Mouse (Mus musculus): ENCODE measurements around the gene Adamts6. TPM values are rescaled to one million over a fixed set of nuclear protein-coding genes. Genes with fewer than 3 reads are reported as not detected.

Gene Adamts6
- polyA plus RNA-seq, 1 experiment, result 1.3 TPM

DNA sequence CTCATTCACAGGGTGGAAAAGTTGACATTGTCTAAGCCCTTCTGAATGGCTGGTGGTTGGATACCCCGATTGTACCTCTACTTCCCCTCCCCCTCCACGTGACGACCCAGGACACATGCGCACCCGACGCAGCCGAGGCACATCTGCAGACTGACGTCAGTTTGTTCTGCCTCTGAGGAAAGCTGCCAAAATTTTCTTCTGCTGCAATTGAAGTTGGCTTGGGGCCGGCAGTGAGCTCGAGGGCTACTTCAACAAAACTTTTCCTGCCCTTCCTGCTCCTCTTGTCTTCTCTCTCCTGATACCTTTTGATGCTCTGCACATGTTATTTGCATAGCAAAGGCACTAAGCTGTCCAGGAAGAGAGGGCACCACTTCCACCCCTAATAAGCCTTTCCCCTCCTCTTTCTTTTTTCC is 732 bp upstream of the Adamts6 start:
- peaks cover 25% of the 10 kb centered on the region for H3K79me3 ChIP-seq (ENCODE audit: low read depth)
- H3K4me3 ChIP-seq (ENCODE audit: insufficient read depth, poor library complexity, severe bottlenecking), result peak overlapping the region; percentile 44
- H3K79me2 ChIP-seq (ENCODE audit: control insufficient read depth, insufficient read depth), result peaks cover 40% of the 10 kb centered on the region
- no peaks in the 10 kb centered on the region for H3K36me3 ChIP-seq (ENCODE audit: control insufficient read depth, insufficient read depth)
- TF ChIP-seq MYOG (IDR thresholded peaks at IDR 0.05; ENCODE audit: control insufficient read depth, extremely low read depth, insufficient read length) (no peak), MYOD1 (IDR thresholded peaks at IDR 0.05; ENCODE audit: control insufficient read depth, insufficient read length, low read depth) (peak; percentile 19), MAX (IDR thresholded peaks at IDR 0.05) (peak; percentile 93), FOSL1 (IDR thresholded peaks at IDR 0.05; ENCODE audit: insufficient read depth, low read length, poor library complexity, severe bottlenecking) (no peak), CTCF (IDR thresholded peaks at IDR 0.05; ENCODE audit: control insufficient read depth, insufficient read depth, insufficient read length) (no peak), CEBPB (IDR thresholded peaks at IDR 0.05; ENCODE audit: low read depth) (peak; percentile 5), USF1 (IDR thresholded peaks at IDR 0.05; ENCODE audit: low read depth) (peak; percentile 94)
- H3K27me3 ChIP-seq (ENCODE audit: control insufficient read depth, insufficient read depth, insufficient read length), result no peaks in the 10 kb centered on the region
- H3ac ChIP-seq (ENCODE audit: control insufficient read depth, insufficient read length, low read depth), result no peak overlapping the region

DNA sequence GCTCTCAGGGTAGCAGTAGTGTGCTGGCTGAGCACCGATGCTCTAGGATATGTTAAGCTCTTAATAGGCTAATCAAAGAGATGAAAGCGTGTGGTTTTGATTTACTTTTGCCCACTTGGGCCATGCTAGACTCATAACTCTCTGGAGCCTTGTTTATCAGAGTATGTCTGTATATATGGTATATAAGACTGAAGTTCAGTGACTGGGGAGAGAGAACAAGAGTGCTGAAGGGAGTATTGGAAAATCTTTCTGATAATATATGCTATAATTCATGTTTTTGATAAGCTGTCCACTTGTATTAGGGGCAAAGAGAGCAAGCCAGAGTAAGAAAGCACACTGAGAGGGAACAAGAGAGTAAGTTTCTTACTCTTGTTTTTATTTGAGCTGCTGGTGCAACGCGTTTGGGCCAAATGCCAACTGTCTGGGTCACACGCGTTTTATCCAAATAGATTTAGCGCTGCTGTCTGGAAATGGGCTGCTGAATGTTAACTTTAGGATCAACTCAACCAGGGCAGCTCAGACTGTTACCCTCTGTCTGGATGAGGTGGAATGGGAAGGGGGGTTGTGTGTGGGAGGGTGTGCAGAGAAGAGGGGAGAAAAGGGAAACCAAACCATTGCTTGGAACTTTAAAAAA is 708 bp downstream of the Adamts6 start:
- Histone ChIP-seq H3K79me3 (ENCODE audit: low read depth) (peaks cover 32% of the 10 kb centered on the region), H3K36me3 (ENCODE audit: control insufficient read depth, insufficient read depth) (no peaks in the 10 kb centered on the region), H3ac (ENCODE audit: control insufficient read depth, insufficient read length, low read depth) (peak overlapping the region; percentile 70), H3K4me3 (ENCODE audit: insufficient read depth, poor library complexity, severe bottlenecking) (peak overlapping the region; percentile 44), H3K27me3 (ENCODE audit: control insufficient read depth, insufficient read depth, insufficient read length) (no peaks in the 10 kb centered on the region), H3K79me2 (ENCODE audit: control insufficient read depth, insufficient read depth) (peaks cover 54% of the 10 kb centered on the region)
- TF ChIP-seq USF1 (IDR thresholded peaks at IDR 0.05; ENCODE audit: low read depth) (no peak), MYOD1 (IDR thresholded peaks at IDR 0.05; ENCODE audit: control insufficient read depth, insufficient read length, low read depth) (no peak), MAX (IDR thresholded peaks at IDR 0.05) (no peak), CEBPB (IDR thresholded peaks at IDR 0.05; ENCODE audit: low read depth) (no peak)

DNA sequence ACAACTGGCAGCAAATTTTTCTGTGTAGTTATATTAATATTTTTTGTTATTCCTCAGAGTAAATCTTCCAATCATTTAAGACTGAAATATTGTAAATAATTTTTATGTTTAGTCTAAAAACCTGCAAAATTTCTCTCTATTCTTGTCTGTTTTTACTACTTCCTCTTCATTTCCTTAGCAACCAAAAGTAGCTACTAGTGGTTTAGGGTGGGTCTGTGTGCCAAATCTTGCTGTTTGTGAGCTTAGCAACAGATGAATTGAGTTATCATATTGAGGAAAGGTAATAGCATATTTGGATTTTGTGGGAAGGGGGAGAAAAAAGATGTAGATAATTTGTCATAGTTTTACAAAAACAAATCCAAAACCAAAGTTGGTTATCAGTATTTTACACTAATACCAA is 1.5 kb downstream of the Adamts6 start:
- TF ChIP-seq USF1 (IDR thresholded peaks at IDR 0.05; ENCODE audit: low read depth), result no peak
- TF ChIP-seq FOSL1 (IDR thresholded peaks at IDR 0.05; ENCODE audit: insufficient read depth, low read length, poor library complexity, severe bottlenecking), result no peak
- no peak for TF ChIP-seq MYOG (IDR thresholded peaks at IDR 0.05; ENCODE audit: control insufficient read depth, extremely low read depth, insufficient read length)
- no peak for TF ChIP-seq CEBPB (IDR thresholded peaks at IDR 0.05; ENCODE audit: low read depth)
- TF ChIP-seq CTCF (IDR thresholded peaks at IDR 0.05; ENCODE audit: control insufficient read depth, insufficient read depth, insufficient read length), result no peak
- no peak for TF ChIP-seq MYOD1 (IDR thresholded peaks at IDR 0.05; ENCODE audit: control insufficient read depth, insufficient read length, low read depth)
- TF ChIP-seq MAX (IDR thresholded peaks at IDR 0.05), result no peak
- Histone ChIP-seq H3K79me3 (ENCODE audit: low read depth) (peaks cover 35% of the 10 kb centered on the region), H3K4me3 (ENCODE audit: insufficient read depth, poor library complexity, severe bottlenecking) (peak overlapping the region; percentile 44), H3K36me3 (ENCODE audit: control insufficient read depth, insufficient read depth) (no peaks in the 10 kb centered on the region), H3K27me3 (ENCODE audit: control insufficient read depth, insufficient read depth, insufficient read length) (no peaks in the 10 kb centered on the region), H3ac (ENCODE audit: control insufficient read depth, insufficient read length, low read depth) (no peak overlapping the region), H3K79me2 (ENCODE audit: control insufficient read depth, insufficient read depth) (peaks cover 61% of the 10 kb centered on the region)

DNA sequence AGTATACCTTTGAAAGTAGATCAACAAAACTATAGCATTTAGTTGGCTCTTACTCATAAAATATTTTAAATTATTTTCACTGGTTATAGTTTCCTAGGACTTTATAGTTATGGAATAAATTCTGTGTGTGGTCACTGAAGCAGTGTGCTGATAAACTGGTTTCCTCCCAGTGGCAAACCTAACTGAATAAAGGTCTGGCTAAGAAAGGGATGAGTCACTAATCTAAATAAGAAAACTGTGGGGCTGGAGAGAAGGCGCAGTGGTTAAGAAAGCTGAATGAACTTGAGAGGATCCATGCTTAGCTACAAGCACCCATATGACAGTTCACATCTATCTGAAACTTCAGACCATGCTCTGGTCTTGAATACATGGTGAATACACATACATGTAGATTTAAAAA is 7.8 kb downstream of the Adamts6 start:
- peaks cover 55% of the 10 kb centered on the region for H3K79me2 ChIP-seq (ENCODE audit: control insufficient read depth, insufficient read depth)
- no peak for TF ChIP-seq MYOG (IDR thresholded peaks at IDR 0.05; ENCODE audit: control insufficient read depth, extremely low read depth, insufficient read length)
- no peak for TF ChIP-seq CEBPB (IDR thresholded peaks at IDR 0.05; ENCODE audit: low read depth)
- TF ChIP-seq USF1 (IDR thresholded peaks at IDR 0.05; ENCODE audit: low read depth), result no peak
- TF ChIP-seq FOSL1 (IDR thresholded peaks at IDR 0.05; ENCODE audit: insufficient read depth, low read length, poor library complexity, severe bottlenecking), result no peak
- TF ChIP-seq MYOD1 (IDR thresholded peaks at IDR 0.05; ENCODE audit: control insufficient read depth, insufficient read length, low read depth), result no peak
- no peak for TF ChIP-seq CTCF (IDR thresholded peaks at IDR 0.05; ENCODE audit: control insufficient read depth, insufficient read depth, insufficient read length)
- no peak for TF ChIP-seq MAX (IDR thresholded peaks at IDR 0.05)

GRCm38 (mm10) chr13:104329336-104329735 is 41.7 kb downstream of the Adamts6 start:
- Histone ChIP-seq H3K79me3 (ENCODE audit: low read depth) (no peaks in the 10 kb centered on the region), H3K27me3 (ENCODE audit: control insufficient read depth, insufficient read depth, insufficient read length) (no peaks in the 10 kb centered on the region), H3K36me3 (ENCODE audit: control insufficient read depth, insufficient read depth) (no peaks in the 10 kb centered on the region), H3K79me2 (ENCODE audit: control insufficient read depth, insufficient read depth) (no peaks in the 10 kb centered on the region), H3K4me3 (ENCODE audit: insufficient read depth, poor library complexity, severe bottlenecking) (no peak overlapping the region), H3ac (ENCODE audit: control insufficient read depth, insufficient read length, low read depth) (no peak overlapping the region)
- TF ChIP-seq MAX (IDR thresholded peaks at IDR 0.05) (no peak), MYOD1 (IDR thresholded peaks at IDR 0.05; ENCODE audit: control insufficient read depth, insufficient read length, low read depth) (no peak), FOSL1 (IDR thresholded peaks at IDR 0.05; ENCODE audit: insufficient read depth, low read length, poor library complexity, severe bottlenecking) (no peak), USF1 (IDR thresholded peaks at IDR 0.05; ENCODE audit: low read depth) (no peak), CTCF (IDR thresholded peaks at IDR 0.05; ENCODE audit: control insufficient read depth, insufficient read depth, insufficient read length) (no peak)

More for the DNA sequence above, 7.8 kb downstream of the Adamts6 start:
- H3K36me3 ChIP-seq (ENCODE audit: control insufficient read depth, insufficient read depth), result peaks cover 15% of the 10 kb centered on the region
- no peak overlapping the region for H3ac ChIP-seq (ENCODE audit: control insufficient read depth, insufficient read length, low read depth)
- no peaks in the 10 kb centered on the region for H3K27me3 ChIP-seq (ENCODE audit: control insufficient read depth, insufficient read depth, insufficient read length)
- H3K4me3 ChIP-seq (ENCODE audit: insufficient read depth, poor library complexity, severe bottlenecking), result no peak overlapping the region
- H3K79me3 ChIP-seq (ENCODE audit: low read depth), result peaks cover 40% of the 10 kb centered on the region

DNA sequence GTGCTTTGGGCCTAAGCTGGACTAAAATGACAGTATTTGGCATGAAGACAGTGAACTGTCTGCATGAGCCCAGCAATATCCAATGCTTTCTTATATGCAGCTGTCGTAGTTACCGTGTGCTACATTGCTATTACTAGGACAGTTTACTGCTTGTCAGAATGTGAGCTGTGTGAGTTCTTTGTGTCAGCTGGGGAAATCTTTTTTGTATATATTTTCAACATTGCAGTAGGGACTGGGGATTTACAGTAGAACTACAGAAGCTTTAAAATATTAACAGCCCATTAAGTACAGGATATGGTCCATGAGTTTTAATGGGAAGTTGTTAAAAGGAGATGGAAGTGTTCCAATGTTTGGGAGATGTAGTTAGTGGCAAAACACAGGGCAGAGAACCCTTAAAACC is 42.1 kb downstream of the Adamts6 start:
- Histone ChIP-seq H3K79me3 (ENCODE audit: low read depth) (no peaks in the 10 kb centered on the region), H3K36me3 (ENCODE audit: control insufficient read depth, insufficient read depth) (no peaks in the 10 kb centered on the region), H3K79me2 (ENCODE audit: control insufficient read depth, insufficient read depth) (no peaks in the 10 kb centered on the region), H3ac (ENCODE audit: control insufficient read depth, insufficient read length, low read depth) (no peak overlapping the region), H3K27me3 (ENCODE audit: control insufficient read depth, insufficient read depth, insufficient read length) (no peaks in the 10 kb centered on the region), H3K4me3 (ENCODE audit: insufficient read depth, poor library complexity, severe bottlenecking) (no peak overlapping the region)
- TF ChIP-seq USF1 (IDR thresholded peaks at IDR 0.05; ENCODE audit: low read depth) (no peak), MYOG (IDR thresholded peaks at IDR 0.05; ENCODE audit: control insufficient read depth, extremely low read depth, insufficient read length) (no peak), CEBPB (IDR thresholded peaks at IDR 0.05; ENCODE audit: low read depth) (no peak), MYOD1 (IDR thresholded peaks at IDR 0.05; ENCODE audit: control insufficient read depth, insufficient read length, low read depth) (no peak), CTCF (IDR thresholded peaks at IDR 0.05; ENCODE audit: control insufficient read depth, insufficient read depth, insufficient read length) (no peak), FOSL1 (IDR thresholded peaks at IDR 0.05; ENCODE audit: insufficient read depth, low read length, poor library complexity, severe bottlenecking) (no peak), MAX (IDR thresholded peaks at IDR 0.05) (no peak)
